Mouse (Mus musculus) hindbrain, embryonic 14.5 days (tissue): Measurements from ENCODE around the gene Sfrp4. TPM values are rescaled to one million over a fixed set of nuclear protein-coding genes. Genes with fewer than 3 reads are reported as not detected.
"Not testable (repeated sequence)": the region's sequence is repeated elsewhere in the genome, so short reads cannot be mapped to it uniquely, and the experiment has no call there.

ENCODE experiments used
- ATAC-seq: fragments of 200-750 bp; cut with Nextera tagmentation; 2 replicates; pipeline ENCODE4 v1.8.0; 2017; ENCODE audit warnings: moderate number of reproducible peaks, mild to moderate bottlenecking, moderate TSS enrichment, moderate library complexity; ENCODE audit not compliant: low FRiP score
- DNase-seq: peaks from one replicate; pipeline ENCODE4 v3.0.0-alpha.2; 2015; ENCODE audit warnings: low spot score
- H3K27ac ChIP-seq: fragments of 300-500 bp; sonication (generic); 2 replicates; pipeline ENCODE4 v1.5.1; 2014; ENCODE audit warnings: mild to moderate bottlenecking, moderate library complexity
- H3K27me3 ChIP-seq: fragments of 300-500 bp; sonication (generic); 2 replicates; pipeline ENCODE4 v1.6.1; 2014; ENCODE audit warnings: mild to moderate bottlenecking, low read length, mixed read lengths; ENCODE audit not compliant: control insufficient read depth, insufficient read depth
- H3K36me3 ChIP-seq: fragments of 300-500 bp; sonication (generic); replicated peaks from 2 replicates; pipeline ENCODE4 v1.6.1; 2014; ENCODE audit not compliant: control insufficient read depth, insufficient read depth
- H3K4me1 ChIP-seq: fragments of 300-500 bp; sonication (generic); replicated peaks from 2 replicates; pipeline ENCODE4 v1.6.1; 2014; ENCODE audit warnings: antibody characterized with exemption, low read length, mixed read lengths; ENCODE audit not compliant: control insufficient read depth, insufficient read depth
- H3K4me2 ChIP-seq: fragments of 300-500 bp; sonication (generic); replicated peaks from 2 replicates; pipeline ENCODE4 v1.6.1; 2014; ENCODE audit warnings: mild to moderate bottlenecking, moderate library complexity
- H3K4me3 ChIP-seq: fragments of 300-500 bp; sonication (generic); replicated peaks from 2 replicates; pipeline ENCODE4 v1.5.1; 2014; ENCODE audit warnings: mild to moderate bottlenecking, low read length
- H3K9ac ChIP-seq: fragments of 300-500 bp; sonication (generic); 2 replicates; pipeline ENCODE4 v1.6.1; 2014
- H3K9me3 ChIP-seq: fragments of 300-500 bp; sonication (generic); 2 replicates; pipeline ENCODE4 v1.6.1; 2016; ENCODE audit warnings: low read length; ENCODE audit not compliant: control insufficient read depth
- WGBS: fragments of 180-500 bp; shearing (Covaris S2); extraction: QIAGEN DNeasy Blood & Tissue Kit; methylation state at CpG from one replicate; pipeline ENCODE4 v1.1.7; 2014; 5-methylcytosine and 5-hydroxymethylcytosine counted together
- polyA plus RNA-seq: library from polyadenylated mRNA; unstranded; fragments of >200 nt; fragmentation: Nextera tagmentation; extraction: Ambion mirVana; gene quantifications from 2 replicates; pipeline ENCODE4 v1.2.1, GENCODE M21; 2014

Sfrp4 gene
- polyA plus RNA-seq: 4.4 TPM in 2 replicates

- Histone ChIP-seq H3K36me3 (no peaks in the 10 kb centered on the region), H3K9me3 (no peaks in the 10 kb centered on the region), H3K4me3 (peak within 1 kb of the TSS; percentile 41), H3K9ac (peak within 1 kb of the TSS; percentile 48), H3K27ac (no peak within 1 kb of the TSS), H3K27me3 (peaks cover 14% of the 10 kb centered on the region), H3K4me1 (peaks cover 9% of the 10 kb centered on the region; the same call in 1 of the 2 replicates), H3K4me2 (peak within 1 kb of the TSS; percentile 83)
- peak; percentile 63 for DNase-seq
- 2% methylated on average over 25 of the region's 25 CpGs for WGBS
- peak; percentile 61 for ATAC-seq
These were observed at the start of gene Sfrp4 for GRCm38 (mm10) chr13:19622573-19623227. TSS of gene Sfrp4 (plus strand) at chr13:19623104.

- not testable (repeated sequence) for H3K27me3 ChIP-seq, DNase-seq, H3K9me3 ChIP-seq, H3K4me2 ChIP-seq, H3K4me1 ChIP-seq, ATAC-seq, H3K27ac ChIP-seq, H3K9ac ChIP-seq, H3K4me3 ChIP-seq, H3K36me3 ChIP-seq
- WGBS: 89% methylated on average over 2 of the region's 2 CpGs
These were observed 48.2 kb upstream of the Sfrp4 start for GRCm38 (mm10) chr13:19574723-19575122.

GRCm38 (mm10) chr13:19575947-19576346 lies 47.0 kb upstream of the Sfrp4 start:
- H3K4me2 ChIP-seq: no peak overlapping the region
- no peaks in the 10 kb centered on the region for H3K9me3 ChIP-seq
- H3K4me3 ChIP-seq: no peak overlapping the region
- no peaks in the 10 kb centered on the region for H3K4me1 ChIP-seq
- ATAC-seq (no peak), DNase-seq (no peak)
- WGBS: 90% methylated on average over 3 of the region's 3 CpGs
- H3K27me3 ChIP-seq: no peaks in the 10 kb centered on the region
- H3K9ac ChIP-seq: no peak overlapping the region
- H3K27ac ChIP-seq: no peak overlapping the region
- H3K36me3 ChIP-seq: no peaks in the 10 kb centered on the region

- Histone ChIP-seq H3K4me3 (no peak overlapping the region), H3K4me2 (no peak overlapping the region), H3K27me3 (no peaks in the 10 kb centered on the region), H3K36me3 (no peaks in the 10 kb centered on the region; the same call in 1 of the 2 replicates), H3K4me1 (no peaks in the 10 kb centered on the region), H3K9ac (no peak overlapping the region), H3K9me3 (no peaks in the 10 kb centered on the region), H3K27ac (no peak overlapping the region)
- ATAC-seq (no peak), DNase-seq (no peak)
- WGBS: 90% methylated on average over 3 of the region's 3 CpGs
These were observed 31.7 kb upstream of the Sfrp4 start for GRCm38 (mm10) chr13:19590996-19591759.

- Histone ChIP-seq H3K9ac (no peak overlapping the region), H3K36me3 (no peaks in the 10 kb centered on the region; the same call in 1 of the 2 replicates), H3K4me1 (no peaks in the 10 kb centered on the region), H3K27ac (no peak overlapping the region), H3K4me2 (no peak overlapping the region), H3K4me3 (no peak overlapping the region), H3K27me3 (no peaks in the 10 kb centered on the region), H3K9me3 (no peaks in the 10 kb centered on the region)
- WGBS: 97% methylated on average over 1 of the region's 1 CpGs
- DNase-seq (peak; percentile 5), ATAC-seq (no peak)
These were observed 27.8 kb upstream of the Sfrp4 start for GRCm38 (mm10) chr13:19595141-19595540.

GRCm38 (mm10) chr13:19599242-19599641 lies 23.7 kb upstream of the Sfrp4 start:
- Histone ChIP-seq H3K9ac (no peak overlapping the region), H3K36me3 (no peaks in the 10 kb centered on the region), H3K4me3 (no peak overlapping the region), H3K27me3 (no peaks in the 10 kb centered on the region), H3K4me2 (no peak overlapping the region), H3K4me1 (no peaks in the 10 kb centered on the region), H3K9me3 (no peaks in the 10 kb centered on the region), H3K27ac (no peak overlapping the region)
- DNase-seq: no peak
- WGBS: 93% methylated on average over 6 of the region's 6 CpGs
- ATAC-seq: no peak

- no peaks in the 10 kb centered on the region for H3K4me1 ChIP-seq
- H3K4me2 ChIP-seq: no peak overlapping the region
- no peak overlapping the region for H3K27ac ChIP-seq
- no peaks in the 10 kb centered on the region for H3K9me3 ChIP-seq
- no peaks in the 10 kb centered on the region for H3K36me3 ChIP-seq
- no peak overlapping the region for H3K9ac ChIP-seq
- ATAC-seq (no peak), DNase-seq (peak; percentile 20)
- no peaks in the 10 kb centered on the region for H3K27me3 ChIP-seq
- 85% methylated on average over 1 of the region's 1 CpGs for whole genome bisulfite sequencing
- no peak overlapping the region for H3K4me3 ChIP-seq
These were observed 20.4 kb upstream of the Sfrp4 start for GRCm38 (mm10) chr13:19602531-19602930.

- ATAC-seq: no peak
- 91% methylated on average over 1 of the region's 1 CpGs for WGBS
- Histone ChIP-seq H3K27ac (no peak overlapping the region), H3K9me3 (no peaks in the 10 kb centered on the region), H3K4me1 (no peaks in the 10 kb centered on the region), H3K27me3 (no peaks in the 10 kb centered on the region), H3K4me2 (no peak overlapping the region), H3K36me3 (no peaks in the 10 kb centered on the region), H3K4me3 (no peak overlapping the region), H3K9ac (no peak overlapping the region)
- DNase-seq: no peak
These were observed 19.2 kb upstream of the Sfrp4 start for GRCm38 (mm10) chr13:19603719-19604118.

- no peak overlapping the region for H3K4me2 ChIP-seq
- ATAC-seq (no peak), DNase-seq (no peak)
- H3K4me3 ChIP-seq: no peak overlapping the region
- H3K27me3 ChIP-seq: no peaks in the 10 kb centered on the region
- H3K9me3 ChIP-seq: no peaks in the 10 kb centered on the region
- no peak overlapping the region for H3K9ac ChIP-seq
- no peak overlapping the region for H3K27ac ChIP-seq
- H3K36me3 ChIP-seq: no peaks in the 10 kb centered on the region
- H3K4me1 ChIP-seq: no peaks in the 10 kb centered on the region
These were observed 18.0 kb upstream of the Sfrp4 start for GRCm38 (mm10) chr13:19604916-19605315.
